Mouse (Mus musculus) erythroblast, embryonic 14.5 days (primary cell): ENCODE results near the gene Dnaic1. TPM values are rescaled to one million over a fixed set of nuclear protein-coding genes. Genes with fewer than 3 reads are reported as not detected.

ENCODE experiments used
- polyA plus RNA-seq: library from polyadenylated mRNA; stranded (reverse); fragments of >175 nt; gene quantifications from 2 replicates; pipeline ENCODE4 v1.2.3, GENCODE M21; 2012

Dnaic1 gene
- polyA plus RNA-seq, 1 experiment: not detected

Other genes starting within 250 kb of the Dnaic1 start
- 7.0 and 7.3 TPM in 2 replicates for gene Ubap1, start 220.8 kb upstream of the Dnaic1 start, polyA plus RNA-seq
- gene Kif24, start 104.9 kb upstream of the Dnaic1 start, polyA plus RNA-seq: 0.38 and 1.3 TPM in 2 replicates
- 0.55 and 1.5 TPM in 2 replicates for gene Nudt2, start 104.6 kb upstream of the Dnaic1 start, polyA plus RNA-seq
- gene AI464131, start 66.7 kb upstream of the Dnaic1 start, polyA plus RNA-seq: not detected in 2 replicates
- gene 1110017D15Rik, start 52.4 kb upstream of the Dnaic1 start, polyA plus RNA-seq: 0.11 TPM in 1 of 2 replicates, not detected in the other
- 0.14 and 0.16 TPM in 2 replicates for gene Fam219a, start 237 bp upstream of the Dnaic1 start, polyA plus RNA-seq
- 0.04 TPM in 1 of 2 replicates, not detected in the other for gene Enho, start 70.5 kb downstream of the Dnaic1 start, polyA plus RNA-seq
- gene Cntfr, start 127.3 kb downstream of the Dnaic1 start, polyA plus RNA-seq: not detected in 2 replicates
- gene Il11ra1, start 130.2 kb downstream of the Dnaic1 start, polyA plus RNA-seq: 0.14 and 0.17 TPM in 2 replicates
- gene Rpp25l, start 143.8 kb downstream of the Dnaic1 start, polyA plus RNA-seq: 7.5 and 11.4 TPM in 2 replicates
- 23.8 and 38.0 TPM in 2 replicates for gene Dctn3, start 153.4 kb downstream of the Dnaic1 start, polyA plus RNA-seq
- not detected in 2 replicates for gene Arid3c, start 161.4 kb downstream of the Dnaic1 start, polyA plus RNA-seq
- 0.87 and 2.4 TPM in 2 replicates for gene Galt, start 185.5 kb downstream of the Dnaic1 start, polyA plus RNA-seq
- 1.1 and 1.3 TPM in 2 replicates for gene Sigmar1, start 186.4 kb downstream of the Dnaic1 start, polyA plus RNA-seq
- 1.0 and 1.3 TPM in 2 replicates for gene Ccl27a, start 204.5 kb downstream of the Dnaic1 start, polyA plus RNA-seq